14 mouse cellular contexts compared by ENCODE assay signal in the genomic region with DNA sequence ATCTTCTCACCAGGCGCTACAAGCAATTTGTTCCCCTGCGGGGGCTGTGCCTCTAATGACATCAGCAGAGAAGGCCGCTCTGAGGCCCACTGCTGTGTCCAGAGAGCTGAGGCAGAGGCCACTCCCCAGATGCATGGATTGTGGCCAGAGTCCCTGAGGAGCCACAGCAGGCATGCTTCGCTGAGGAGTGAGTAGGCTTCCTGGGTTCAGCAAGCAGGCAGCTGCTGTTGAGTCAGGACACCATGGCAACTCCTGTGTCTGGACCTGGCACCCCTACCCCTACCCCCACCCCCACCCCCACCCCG.
DNase-seq lines count a peak whose midpoint lies in the region; ATAC-seq lines count a peak whose summit lies in the region.
"Had no signal": no experiment of that assay in that cellular context is flagged by ENCODE, and none has a peak within 500 bp of the region (broad histone marks: within the 10 kb centered on the region; RNA-seq: fewer than 3 reads in every experiment).

No protein-coding gene starts in this region.

- H3K9me3 ChIP-seq in hindbrain, embryonic 16.5 days (ENCODE audit: control insufficient read depth, low read length): no peaks in the 10 kb centered on the region
- H3K9me3 ChIP-seq: embryonic facial prominence, embryonic 13.5 days; neural tube, embryonic 12.5 days had no signal

- 25% methylated on average over 5 of the region's 5 CpGs for WGBS in hindbrain, embryonic 16.5 days

- no peaks in the 10 kb centered on the region for H3K36me3 ChIP-seq in hindbrain, embryonic 16.5 days (ENCODE audit: control insufficient read depth, insufficient read depth, low read length)
- H3K36me3 ChIP-seq: embryonic facial prominence, embryonic 13.5 days; neural tube, embryonic 12.5 days had no signal

- ATAC-seq in hindbrain, embryonic 16.5 days: peak; percentile 45; the same call in 1 of the 2 replicates
- ATAC-seq: inflammation-experienced regulatory T-cells, adult 6 months; liver, postnatal 0 days had no signal

- no peak overlapping the region for H3K27ac ChIP-seq in hindbrain, embryonic 16.5 days (ENCODE audit: low read depth, low read length)
- H3K27ac ChIP-seq: embryonic facial prominence, embryonic 13.5 days; neural tube, embryonic 12.5 days had no signal

- no peak overlapping the region for H3K4me2 ChIP-seq in hindbrain, embryonic 16.5 days (ENCODE audit: low read length)
- H3K4me2 ChIP-seq: embryonic facial prominence, embryonic 13.5 days; neural tube, embryonic 12.5 days had no signal

- intact Hi-C loops in left cerebral cortex, postnatal 4 days (cut with DNase I): no loop called here

- H3K4me1 ChIP-seq in hindbrain, embryonic 16.5 days (ENCODE audit: control insufficient read depth, insufficient read depth, low read depth, low read length): peaks cover 2% of the 10 kb centered on the region; the same call in 1 of the 2 replicates
- H3K4me1 ChIP-seq: neural tube, embryonic 12.5 days had no signal

- H3K4me3 ChIP-seq in hindbrain, embryonic 16.5 days (ENCODE audit: low read length): no peak overlapping the region
- H3K4me3 ChIP-seq: embryonic facial prominence, embryonic 13.5 days; neural tube, embryonic 12.5 days had no signal

- no peaks in the 10 kb centered on the region for H3K27me3 ChIP-seq in hindbrain, embryonic 16.5 days (replicated peaks; ENCODE audit: control insufficient read depth, insufficient read depth, low read length)
- H3K27me3 ChIP-seq: CH12.LX; embryonic facial prominence, embryonic 13.5 days had no signal

- no peak overlapping the region for H3K9ac ChIP-seq in hindbrain, embryonic 16.5 days (ENCODE audit: low read depth, low read length)
- H3K9ac ChIP-seq: embryonic facial prominence, embryonic 13.5 days; liver, postnatal 0 days; neural tube, embryonic 12.5 days had no signal

- DNase-seq in gastrocnemius, postnatal 25 days: peak; percentile 26
- no peak for DNase-seq in gastrocnemius, postnatal 4 days (ENCODE audit: low spot score in 2 of 2)
- DNase-seq in left cerebral cortex, postnatal 4 days: peak; percentile 47
- DNase-seq in left cerebral cortex, adult 11 months (ENCODE audit: low spot score): no peak
- peak; percentile 11 for DNase-seq in brain, adult 2 months (ENCODE audit: low read depth, low spot score)
- DNase-seq in liver: no peak
- no peak for DNase-seq in right cerebral cortex, postnatal 10 days (ENCODE audit: low spot score in 2 of 2)
- DNase-seq: cerebellum, adult 11-12 months; liver, postnatal 0 days had no signal

Comparison
In these comparisons a context has a peak if more than half of its experiments do, and no peak if none do; other contexts are left out.
1. DNase-seq: peak in gastrocnemius, postnatal 25 days (single experiment), left cerebral cortex, postnatal 4 days (single experiment) and brain, adult 2 months (single experiment); none in gastrocnemius, postnatal 4 days (0 of 2), left cerebral cortex, adult 11 months (single experiment), liver (single experiment) and right cerebral cortex, postnatal 10 days (0 of 2).